Mouse (Mus musculus): ENCODE results near the gene Frmd4b. TPM values are rescaled to one million over a fixed set of nuclear protein-coding genes. Genes with fewer than 3 reads are reported as not detected.

Frmd4b gene
- total RNA-seq, 2 experiments from 2014 or later: 5.8 to 9.8 TPM

GRCm38 (mm10) chr6:97315311-97315710, 302.0 kb downstream of the Frmd4b start:
- no peak for DNase-seq

GRCm38 (mm10) chr6:97312545-97312939, 304.8 kb downstream of the Frmd4b start:
- no peak for DNase-seq

GRCm38 (mm10) chr6:97311599-97312544, 305.5 kb downstream of the Frmd4b start:
- peak; percentile 24 for DNase-seq

GRCm38 (mm10) chr6:97310901-97311331, 306.4 kb downstream of the Frmd4b start:
- DNase-seq: no peak

GRCm38 (mm10) chr6:97309161-97309560, 308.2 kb downstream of the Frmd4b start:
- DNase-seq: no peak

GRCm38 (mm10) chr6:97308562-97308961, 308.8 kb downstream of the Frmd4b start:
- no peak for DNase-seq

- no peak for DNase-seq
These were observed 310.1 kb downstream of the Frmd4b start for GRCm38 (mm10) chr6:97307231-97307630.

- DNase-seq: no peak
These were observed 311.0 kb downstream of the Frmd4b start for GRCm38 (mm10) chr6:97306351-97306750.

- DNase-seq: no peak
These were observed 311.9 kb downstream of the Frmd4b start for GRCm38 (mm10) chr6:97305491-97305890.

GRCm38 (mm10) chr6:97305010-97305409, 312.3 kb downstream of the Frmd4b start:
- DNase-seq: no peak

- DNase-seq: no peak
These were observed 313.8 kb downstream of the Frmd4b start for GRCm38 (mm10) chr6:97303277-97304109.

GRCm38 (mm10) chr6:97302303-97302702, 315.0 kb downstream of the Frmd4b start:
- no peak for DNase-seq

- DNase-seq: no peak
These were observed 316.7 kb downstream of the Frmd4b start for GRCm38 (mm10) chr6:97300659-97301058.

GRCm38 (mm10) chr6:97300180-97300579, 317.2 kb downstream of the Frmd4b start:
- DNase-seq: no peak

- DNase-seq: no peak
These were observed 320.2 kb downstream of the Frmd4b start for GRCm38 (mm10) chr6:97297151-97297550.

- no peak for DNase-seq
These were observed 321.3 kb downstream of the Frmd4b start for GRCm38 (mm10) chr6:97295866-97296527.

GRCm38 (mm10) chr6:97295416-97295815, 321.9 kb downstream of the Frmd4b start:
- DNase-seq: no peak

GRCm38 (mm10) chr6:97293667-97294569, 323.4 kb downstream of the Frmd4b start:
- no peak for DNase-seq

GRCm38 (mm10) chr6:97292894-97293293, 324.4 kb downstream of the Frmd4b start:
- no peak for DNase-seq

GRCm38 (mm10) chr6:97292096-97292495, 325.2 kb downstream of the Frmd4b start:
- no peak for DNase-seq
